Mouse (Mus musculus): ENCODE data around the gene Strn4. TPM values are rescaled to one million over a fixed set of nuclear protein-coding genes. Genes with fewer than 3 reads are reported as not detected.

The Strn4 gene
- polyA plus RNA-seq (2015; fragmentation: Nextera tagmentation; extraction: Ambion mirVana), result 98.4 and 111 TPM in 2 replicates

GRCm38 (mm10) chr7:16815351-16815941 lies at the start of gene Strn4:
Gene Strn4, plus strand, starts transcription at chr7:16815889.
- no peaks in the 10 kb centered on the region for H3K9me3 ChIP-seq (ENCODE audit: low read length)
- 17% methylated on average over 1 of the region's 1 CpGs for WGBS
- no peak for ATAC-seq (ENCODE audit: low FRiP score, low TSS enrichment)
- peak within 1 kb of the TSS; percentile 70 for H3K4me2 ChIP-seq (replicated peaks; ENCODE audit: low read depth, low read length)
- H3K27ac ChIP-seq (ENCODE audit: low read length), result peak within 1 kb of the TSS; percentile 95
- peak within 1 kb of the TSS; percentile 84 for H3K4me3 ChIP-seq (ENCODE audit: low read length)
- peaks cover 16% of the 10 kb centered on the region for H3K36me3 ChIP-seq (ENCODE audit: insufficient read depth, low read length)
- H3K9ac ChIP-seq (replicated peaks; ENCODE audit: low read length), result peak within 1 kb of the TSS; percentile 99
- peaks cover 41% of the 10 kb centered on the region for H3K4me1 ChIP-seq (ENCODE audit: insufficient read depth, low read length)
- 0 out of 2 replicates have a peak, but pooled peaks cover under 1% of the 10 kb centered on the region for H3K27me3 ChIP-seq (ENCODE audit: insufficient read depth, low read length)

GRCm38 (mm10) chr7:16766443-16766842 lies 49.2 kb upstream of the Strn4 start:
- H3K9me3 ChIP-seq (ENCODE audit: low read length), result no peaks in the 10 kb centered on the region; the same call in 1 of the 2 replicates
- WGBS, result 59% methylated on average over 2 of the region's 2 CpGs
- H3K27ac ChIP-seq (ENCODE audit: low read length), result no peak overlapping the region
- H3K27me3 ChIP-seq (ENCODE audit: insufficient read depth, low read length), result no peaks in the 10 kb centered on the region
- no peak for ATAC-seq (ENCODE audit: low FRiP score, low TSS enrichment)
- H3K4me3 ChIP-seq (ENCODE audit: low read length), result no peak overlapping the region
- no peak overlapping the region for H3K4me2 ChIP-seq (replicated peaks; ENCODE audit: low read depth, low read length)
- H3K9ac ChIP-seq (replicated peaks; ENCODE audit: low read length), result no peak overlapping the region
- no peaks in the 10 kb centered on the region for H3K36me3 ChIP-seq (ENCODE audit: insufficient read depth, low read length)
- no peaks in the 10 kb centered on the region for H3K4me1 ChIP-seq (ENCODE audit: insufficient read depth, low read length)

- H3K4me3 ChIP-seq (ENCODE audit: low read length), result no peak overlapping the region
- no peak overlapping the region for H3K4me2 ChIP-seq (replicated peaks; ENCODE audit: low read depth, low read length)
- no peaks in the 10 kb centered on the region for H3K27me3 ChIP-seq (ENCODE audit: insufficient read depth, low read length)
- no peak overlapping the region for H3K27ac ChIP-seq (ENCODE audit: low read length)
- no peaks in the 10 kb centered on the region for H3K36me3 ChIP-seq (ENCODE audit: insufficient read depth, low read length)
- H3K9me3 ChIP-seq (ENCODE audit: low read length), result peaks cover 7% of the 10 kb centered on the region
- peak; percentile 49 for ATAC-seq (ENCODE audit: low FRiP score, low TSS enrichment)
- WGBS, result 22% methylated on average over 5 of the region's 5 CpGs
- no peak overlapping the region for H3K9ac ChIP-seq (replicated peaks; ENCODE audit: low read length)
- H3K4me1 ChIP-seq (ENCODE audit: insufficient read depth, low read length), result no peaks in the 10 kb centered on the region
These were observed 39.8 kb upstream of the Strn4 start for GRCm38 (mm10) chr7:16775888-16776287.

GRCm38 (mm10) chr7:16780076-16780475 lies 35.6 kb upstream of the Strn4 start:
- H3K9ac ChIP-seq (replicated peaks; ENCODE audit: low read length), result no peak overlapping the region
- no peak overlapping the region for H3K4me2 ChIP-seq (replicated peaks; ENCODE audit: low read depth, low read length)
- ATAC-seq (ENCODE audit: low FRiP score, low TSS enrichment), result peak; percentile 14; the same call in 1 of the 2 replicates
- 53% methylated on average over 5 of the region's 5 CpGs for WGBS
- H3K4me1 ChIP-seq (ENCODE audit: insufficient read depth, low read length), result peaks cover 28% of the 10 kb centered on the region
- no peak overlapping the region for H3K4me3 ChIP-seq (ENCODE audit: low read length)
- H3K9me3 ChIP-seq (ENCODE audit: low read length), result no peaks in the 10 kb centered on the region
- peak overlapping the region; percentile 77 for H3K27ac ChIP-seq (ENCODE audit: low read length)
- H3K27me3 ChIP-seq (ENCODE audit: insufficient read depth, low read length), result no peaks in the 10 kb centered on the region
- H3K36me3 ChIP-seq (ENCODE audit: insufficient read depth, low read length), result no peaks in the 10 kb centered on the region

GRCm38 (mm10) chr7:16780825-16781554 lies 34.7 kb upstream of the Strn4 start, which contains the start of gene Slc1a5:
Gene Slc1a5, plus strand, starts transcription at chr7:16781340.
- Histone ChIP-seq H3K9ac (replicated peaks; ENCODE audit: low read length) (peak within 1 kb of the TSS; percentile 84), H3K27ac (ENCODE audit: low read length) (peak within 1 kb of the TSS; percentile 77), H3K4me3 (ENCODE audit: low read length) (peak within 1 kb of the TSS; percentile 74), H3K4me1 (ENCODE audit: insufficient read depth, low read length) (peaks cover 30% of the 10 kb centered on the region), H3K27me3 (ENCODE audit: insufficient read depth, low read length) (no peaks in the 10 kb centered on the region), H3K9me3 (ENCODE audit: low read length) (no peaks in the 10 kb centered on the region), H3K4me2 (replicated peaks; ENCODE audit: low read depth, low read length) (peak within 1 kb of the TSS; percentile 98), H3K36me3 (ENCODE audit: insufficient read depth, low read length) (no peaks in the 10 kb centered on the region)
- peak; percentile 77 for ATAC-seq (ENCODE audit: low FRiP score, low TSS enrichment)
- WGBS, result 3% methylated on average over 34 of the region's 34 CpGs

- peak; percentile 7 for ATAC-seq (ENCODE audit: low FRiP score, low TSS enrichment)
- H3K9ac ChIP-seq (replicated peaks; ENCODE audit: low read length), result peak overlapping the region; percentile 84
- no peaks in the 10 kb centered on the region for H3K27me3 ChIP-seq (ENCODE audit: insufficient read depth, low read length)
- no peaks in the 10 kb centered on the region for H3K9me3 ChIP-seq (ENCODE audit: low read length)
- peaks cover under 1% of the 10 kb centered on the region; the same call in 1 of the 2 replicates for H3K36me3 ChIP-seq (ENCODE audit: insufficient read depth, low read length)
- peak overlapping the region; percentile 74 for H3K4me3 ChIP-seq (ENCODE audit: low read length)
- H3K27ac ChIP-seq (ENCODE audit: low read length), result peak overlapping the region; percentile 51
- WGBS, result under 1% methylated on average over 10 of the region's 10 CpGs
- H3K4me1 ChIP-seq (ENCODE audit: insufficient read depth, low read length), result peaks cover 30% of the 10 kb centered on the region
- peak overlapping the region; percentile 98 for H3K4me2 ChIP-seq (replicated peaks; ENCODE audit: low read depth, low read length)
These were observed 34.2 kb upstream of the Strn4 start for GRCm38 (mm10) chr7:16781555-16781815.

- H3K27ac ChIP-seq (ENCODE audit: low read length), result peak overlapping the region; percentile 51
These were observed 33.7 kb upstream of the Strn4 start for GRCm38 (mm10) chr7:16781816-16782554.

GRCm38 (mm10) chr7:16782555-16783125 lies 33.0 kb upstream of the Strn4 start:
- no peaks in the 10 kb centered on the region for H3K9me3 ChIP-seq (ENCODE audit: low read length)
- no peaks in the 10 kb centered on the region for H3K27me3 ChIP-seq (ENCODE audit: insufficient read depth, low read length)
- no peak for ATAC-seq (ENCODE audit: low FRiP score, low TSS enrichment)
- H3K36me3 ChIP-seq (ENCODE audit: insufficient read depth, low read length), result peaks cover 5% of the 10 kb centered on the region
- WGBS, result 6% methylated on average over 11 of the region's 11 CpGs
- peak overlapping the region; percentile 74 for H3K4me3 ChIP-seq (ENCODE audit: low read length)
- no peak overlapping the region for H3K27ac ChIP-seq (ENCODE audit: low read length)
- peak overlapping the region; percentile 98 for H3K4me2 ChIP-seq (replicated peaks; ENCODE audit: low read depth, low read length)
- H3K9ac ChIP-seq (replicated peaks; ENCODE audit: low read length), result peak overlapping the region; percentile 84
- peaks cover 30% of the 10 kb centered on the region for H3K4me1 ChIP-seq (ENCODE audit: insufficient read depth, low read length)

More at GRCm38 (mm10) chr7:16781816-16782554, 33.7 kb upstream of the Strn4 start:
- 0% methylated on average over 57 of the region's 60 CpGs for WGBS
- H3K9ac ChIP-seq (replicated peaks; ENCODE audit: low read length), result peak overlapping the region; percentile 84
- H3K4me1 ChIP-seq (ENCODE audit: insufficient read depth, low read length), result peaks cover 30% of the 10 kb centered on the region
- H3K4me3 ChIP-seq (ENCODE audit: low read length), result peak overlapping the region; percentile 74
- peak overlapping the region; percentile 98 for H3K4me2 ChIP-seq (replicated peaks; ENCODE audit: low read depth, low read length)
- no peaks in the 10 kb centered on the region for H3K27me3 ChIP-seq (ENCODE audit: insufficient read depth, low read length)
- H3K36me3 ChIP-seq (ENCODE audit: insufficient read depth, low read length), result peaks cover 5% of the 10 kb centered on the region
- ATAC-seq (ENCODE audit: low FRiP score, low TSS enrichment), result peak; percentile 16
- H3K9me3 ChIP-seq (ENCODE audit: low read length), result no peaks in the 10 kb centered on the region

GRCm38 (mm10) chr7:16783224-16783688 lies 32.4 kb upstream of the Strn4 start:
- peaks cover 8% of the 10 kb centered on the region for H3K36me3 ChIP-seq (ENCODE audit: insufficient read depth, low read length)
- 27% methylated on average over 10 of the region's 10 CpGs for WGBS
- no peaks in the 10 kb centered on the region for H3K9me3 ChIP-seq (ENCODE audit: low read length)
- ATAC-seq (ENCODE audit: low FRiP score, low TSS enrichment), result no peak
- H3K4me2 ChIP-seq (replicated peaks; ENCODE audit: low read depth, low read length), result peak overlapping the region; percentile 98
- peak overlapping the region; percentile 74 for H3K4me3 ChIP-seq (ENCODE audit: low read length)
- H3K27ac ChIP-seq (ENCODE audit: low read length), result peak overlapping the region; percentile 48; the same call in 1 of the 2 replicates
- H3K4me1 ChIP-seq (ENCODE audit: insufficient read depth, low read length), result peaks cover 30% of the 10 kb centered on the region
- H3K27me3 ChIP-seq (ENCODE audit: insufficient read depth, low read length), result no peaks in the 10 kb centered on the region
- H3K9ac ChIP-seq (replicated peaks; ENCODE audit: low read length), result peak overlapping the region; percentile 84
